Mouse (Mus musculus): ENCODE data around the gene Tmem131.

GRCm38 (mm10) chr1:36797481-36797880 is 146.0 kb downstream of the Tmem131 start:
- TF ChIP-seq POLR2A (IDR thresholded peaks at IDR 0.05; ENCODE audit: borderline replicate concordance, extremely low read depth, low read depth, low read length), result no peak
- no peak for TF ChIP-seq CTCF (IDR thresholded peaks at IDR 0.05; ENCODE audit: insufficient read depth, low read length)
